Mouse (Mus musculus) brain, adult 2 months (tissue): ENCODE data around the gene Htr2a.

Source experiments
- DNase-seq: peaks from one replicate; pipeline ENCODE4 v3.0.0; 2011; ENCODE audit warnings: low read depth, low spot score

Gene Htr2a

DNA sequence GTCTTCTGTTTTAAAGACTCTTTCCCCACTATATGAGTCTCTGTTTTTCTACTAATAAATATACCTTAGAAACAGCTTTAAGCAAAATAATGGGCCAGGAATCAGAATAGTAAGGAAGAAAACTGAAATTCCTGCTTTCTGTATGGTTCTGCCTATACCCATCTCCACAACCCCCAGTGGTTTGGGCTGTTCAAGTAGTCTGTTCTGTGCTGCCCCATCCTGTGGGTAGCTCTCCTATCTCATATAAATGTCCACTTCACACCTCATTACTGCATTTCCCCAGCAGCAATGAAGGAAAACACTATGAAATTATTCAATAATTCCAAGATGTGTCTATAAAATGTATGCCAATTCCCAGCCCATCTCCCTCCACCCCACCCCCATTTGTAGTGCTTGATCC lies 56.8 kb downstream of the Htr2a start:
- no peak for DNase-seq

DNA sequence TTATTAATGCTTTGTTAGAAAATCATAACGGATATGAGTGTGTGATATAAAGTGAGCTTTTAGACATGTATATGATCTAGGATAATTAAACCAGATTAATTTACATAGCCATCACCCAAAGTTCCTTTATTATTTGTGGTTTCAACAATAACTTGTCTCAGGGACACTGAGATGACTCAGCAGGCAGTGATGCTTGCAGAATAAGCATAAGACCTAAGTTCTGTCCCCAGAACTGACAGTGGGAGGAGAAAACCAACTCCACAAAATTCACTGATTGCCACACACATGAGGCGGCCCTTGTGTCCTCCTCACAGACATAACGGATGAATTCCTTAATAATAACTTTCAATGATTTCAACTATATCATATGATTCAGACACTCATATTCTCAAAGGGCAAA lies 58.6 kb downstream of the Htr2a start:
- DNase-seq, result no peak

DNA sequence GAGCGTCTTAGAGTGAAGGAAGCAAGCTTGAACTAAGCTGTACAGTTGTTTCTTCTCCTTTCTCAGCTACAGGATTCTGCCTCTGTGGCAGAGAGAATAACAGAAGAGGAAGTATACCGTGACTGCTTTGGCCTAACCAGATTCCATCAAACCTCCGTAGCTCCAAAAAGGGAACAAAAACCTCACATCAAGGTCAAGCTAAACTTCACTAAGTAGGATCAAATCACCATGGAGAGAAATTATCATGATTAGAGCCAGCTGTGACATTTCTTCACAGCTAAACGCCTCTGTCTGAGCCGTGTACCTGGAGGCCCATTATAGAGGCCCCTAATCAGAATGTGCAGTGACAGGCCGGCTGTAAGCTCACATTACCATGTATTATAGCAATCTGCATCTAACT lies 63.3 kb downstream of the Htr2a start:
- DNase-seq, result no peak

DNA sequence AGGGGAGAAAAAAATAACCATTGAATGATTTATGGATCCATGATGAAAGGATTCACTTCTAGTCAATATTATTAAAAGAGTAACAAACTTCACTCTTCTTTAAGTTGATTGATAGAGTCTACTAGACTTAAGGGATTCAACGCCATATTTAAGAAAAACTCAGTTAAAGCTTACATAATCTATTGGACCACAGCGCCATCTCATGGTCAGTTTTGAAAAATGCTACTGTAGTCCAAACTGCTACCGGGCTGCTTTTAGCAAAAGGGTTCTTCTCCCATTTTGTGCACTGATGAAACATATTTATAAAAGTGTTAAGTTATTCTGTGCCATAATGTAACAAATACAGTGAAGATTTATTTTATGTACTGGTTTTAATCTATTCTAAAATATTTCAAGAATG lies 68.4 kb downstream of the Htr2a start:
- DNase-seq, result peak; percentile 77

DNA sequence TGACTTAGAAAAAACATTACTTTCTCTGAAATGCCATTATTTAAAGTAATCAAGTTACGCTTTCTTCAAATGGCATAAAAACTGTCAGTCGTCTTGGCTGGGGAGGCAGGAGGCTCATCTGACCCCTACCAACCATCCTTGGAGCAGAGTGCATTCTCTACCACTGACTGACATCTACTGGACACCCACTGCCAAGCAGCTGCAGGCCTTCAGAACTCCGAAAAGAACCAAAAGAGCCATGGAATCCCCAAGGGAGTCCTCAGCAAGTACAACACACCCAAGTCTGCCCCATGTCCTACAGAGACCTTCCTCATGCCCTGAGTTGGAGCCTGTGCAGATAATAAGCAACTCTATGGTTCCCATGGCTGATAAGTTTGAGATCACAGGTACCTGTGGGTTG lies 82.9 kb downstream of the Htr2a start:
- no peak for DNase-seq

DNA sequence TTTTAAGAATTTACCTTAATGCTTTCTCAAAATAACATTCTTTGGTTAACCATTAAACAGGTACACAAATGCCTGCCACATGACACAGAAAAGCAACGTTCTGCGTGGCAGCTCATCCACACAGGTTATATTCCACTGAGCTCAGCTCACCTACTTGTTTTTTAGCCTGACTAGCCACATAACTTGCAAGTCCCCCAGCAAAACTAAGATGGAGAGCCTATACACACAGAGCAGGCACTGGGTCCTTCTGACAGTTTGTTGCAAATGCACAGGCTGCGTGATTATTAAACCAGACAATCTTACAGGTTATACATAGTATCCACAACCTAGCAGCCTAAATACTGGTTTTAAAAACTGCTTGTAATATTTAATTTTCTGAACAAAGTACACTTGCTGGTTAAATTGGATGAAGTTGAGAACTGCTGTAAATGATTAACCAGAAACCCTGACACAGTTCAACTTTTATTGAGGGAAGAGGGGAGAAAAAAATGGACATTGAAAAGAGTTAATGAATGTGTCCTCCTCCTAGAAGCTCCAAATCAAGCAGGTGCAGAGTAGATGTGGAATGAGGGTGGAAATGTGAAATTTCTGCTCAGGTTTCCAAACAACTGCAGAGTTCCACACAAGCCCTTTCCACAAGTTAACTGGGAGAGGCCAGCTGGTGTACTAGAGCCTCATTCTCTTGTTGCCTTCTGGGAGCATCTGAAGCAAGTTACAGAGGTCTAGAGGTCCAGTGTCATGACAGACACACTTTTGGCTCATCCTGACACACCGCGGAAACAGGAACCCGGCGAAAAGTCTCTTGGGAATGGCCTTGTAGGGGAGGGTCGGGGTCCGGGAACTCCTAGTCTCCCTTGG lies 90.8 kb downstream of the Htr2a start:
- DNase-seq, result no peak

DNA sequence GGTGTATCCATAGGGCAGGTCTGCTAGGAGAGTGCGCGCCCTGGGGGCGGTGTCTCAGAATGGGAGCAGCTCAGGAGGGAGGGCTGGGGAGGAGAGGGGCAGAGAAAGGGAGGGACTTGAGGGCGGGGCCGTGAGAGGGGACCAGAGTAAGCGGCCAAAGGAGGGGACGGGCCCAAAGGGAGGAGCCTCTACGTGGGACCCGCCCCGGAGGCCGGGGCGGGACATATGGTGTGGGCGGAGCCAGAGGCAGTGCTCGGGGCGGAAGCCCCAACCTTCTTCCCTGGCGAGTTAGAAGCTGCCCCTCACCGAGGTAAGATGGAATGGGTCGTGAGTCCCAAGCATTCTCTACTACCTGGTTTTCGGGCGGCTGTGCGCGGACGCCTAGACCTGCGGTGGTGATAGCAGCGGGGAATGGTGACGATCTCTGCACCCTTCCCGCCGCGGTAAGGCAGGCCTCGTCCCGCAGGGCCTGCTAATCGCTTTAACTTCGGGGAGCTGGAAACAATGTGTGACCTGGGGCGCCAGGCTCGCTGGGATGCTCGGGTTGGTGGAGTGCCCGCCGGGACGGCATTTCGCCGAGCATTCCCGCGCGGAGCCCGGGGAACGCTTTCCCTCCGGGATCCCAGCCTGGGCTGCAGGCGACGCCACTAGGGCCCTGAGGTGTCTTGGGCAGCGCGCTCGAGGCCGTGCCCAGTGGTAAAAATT lies 91.6 kb downstream of the Htr2a start, which contains the start of gene Esd:
Gene Esd (plus strand): TSS at position 219 of the 705 bp plus-strand sequence.
- peak; percentile 95 for DNase-seq

DNA sequence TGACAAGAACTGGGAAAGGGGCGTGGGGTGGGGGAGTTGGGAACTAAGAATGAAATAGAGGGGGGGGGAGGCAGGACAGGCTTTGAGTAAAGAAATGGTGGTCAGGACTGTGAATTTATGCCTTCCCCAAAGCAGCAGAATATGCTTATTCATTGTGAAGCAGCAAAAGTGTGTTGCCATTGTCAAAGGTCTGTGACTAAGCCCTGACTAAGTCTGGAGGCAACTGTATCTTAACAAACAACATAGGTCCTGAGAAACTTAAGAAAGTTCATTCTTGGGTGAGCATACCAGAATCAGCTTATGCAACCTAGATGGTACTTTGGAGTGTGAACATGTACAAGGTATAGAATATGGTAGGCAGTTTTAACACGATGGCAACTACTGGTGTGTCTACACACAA lies 92.8 kb downstream of the Htr2a start:
- DNase-seq, result no peak

DNA sequence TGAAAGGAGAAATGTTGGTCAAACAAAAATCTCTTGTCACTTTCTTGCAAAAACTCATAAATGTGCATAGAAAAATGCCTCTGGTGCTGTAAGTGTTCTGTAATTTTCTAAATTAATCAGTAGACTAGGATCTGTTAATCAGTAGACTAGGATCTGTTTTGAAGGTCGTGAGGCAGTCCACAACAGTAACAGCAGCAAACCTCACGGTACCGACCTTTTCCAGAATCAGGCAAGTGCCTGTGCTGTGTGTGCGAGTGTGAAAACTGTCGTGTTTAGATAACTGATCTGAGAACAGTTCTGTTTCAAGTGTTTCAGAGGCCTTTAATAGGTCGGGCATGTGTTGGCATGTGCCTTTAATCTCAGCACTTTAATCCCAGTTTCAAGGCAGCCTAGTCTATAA lies 94.8 kb downstream of the Htr2a start:
- no peak for DNase-seq

DNA sequence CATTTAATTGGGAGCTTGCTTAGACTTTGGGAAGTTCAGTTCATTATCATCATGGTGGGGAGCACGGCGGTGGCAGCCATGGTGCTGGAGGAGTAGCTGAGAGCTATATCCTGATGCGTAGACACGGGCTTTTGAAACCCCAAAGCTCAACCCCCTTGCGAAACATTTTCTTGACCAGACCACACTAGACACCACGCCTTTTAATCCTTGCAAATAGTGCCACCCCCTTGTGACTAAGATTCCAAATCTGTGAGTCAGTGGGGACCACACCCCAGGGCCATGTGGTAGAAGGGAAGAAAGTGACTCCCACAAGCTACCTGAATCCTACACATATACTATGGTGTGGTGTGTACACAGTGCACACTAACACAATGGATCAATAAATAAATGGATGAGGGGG lies 96.2 kb downstream of the Htr2a start:
- DNase-seq, result no peak
